Mouse (Mus musculus): ENCODE measurements around the gene Smtnl2. TPM values are rescaled to one million over a fixed set of nuclear protein-coding genes. Genes with fewer than 3 reads are reported as not detected.

Smtnl2 gene
- 4.7 and 8.7 TPM in 2 replicates for polyA plus RNA-seq (2014; fragmentation: Nextera tagmentation; extraction: Ambion mirVana)

- peak within 1 kb of the TSS; percentile 58 for H3K4me3 ChIP-seq (ENCODE audit: low read depth, low read length)
- no peaks in the 10 kb centered on the region for H3K36me3 ChIP-seq (ENCODE audit: control insufficient read depth, insufficient read depth, low read length)
- H3K4me2 ChIP-seq (replicated peaks; ENCODE audit: low read depth, low read length), result peak within 1 kb of the TSS; percentile 98
- DNase-seq (ENCODE audit: low spot score) (peak; percentile 84), ATAC-seq (ENCODE audit: low FRiP score) (peak; percentile 92)
- H3K9me3 ChIP-seq (ENCODE audit: control insufficient read depth, low read length), result no peaks in the 10 kb centered on the region
- H3K4me1 ChIP-seq (replicated peaks; ENCODE audit: control insufficient read depth, insufficient read depth, low read length), result no peaks in the 10 kb centered on the region; the same call in 1 of the 2 replicates
- under 1% methylated on average over 79 of the region's 86 CpGs for WGBS
- H3K27me3 ChIP-seq (ENCODE audit: control insufficient read depth, insufficient read depth, low read length), result peaks cover 3% of the 10 kb centered on the region
- peak within 1 kb of the TSS; percentile 49; the same call in 1 of the 2 replicates for H3K9ac ChIP-seq (ENCODE audit: low read depth, low read length)
- no peak within 1 kb of the TSS for H3K27ac ChIP-seq (ENCODE audit: low read depth, low read length)
These were observed at the start of gene Smtnl2 for GRCm38 (mm10) chr11:72411093-72411921. Smtnl2 (minus strand) TSS chr11:72411713.

GRCm38 (mm10) chr11:72458502-72458901, 47.0 kb upstream of the Smtnl2 start:
- no peak overlapping the region for H3K9ac ChIP-seq (ENCODE audit: low read depth, low read length)
- DNase-seq (ENCODE audit: low spot score) (no peak), ATAC-seq (ENCODE audit: low FRiP score) (no peak)
- no peak overlapping the region for H3K4me2 ChIP-seq (replicated peaks; ENCODE audit: low read depth, low read length)
- H3K27ac ChIP-seq (ENCODE audit: low read depth, low read length), result no peak overlapping the region
- H3K36me3 ChIP-seq (ENCODE audit: control insufficient read depth, insufficient read depth, low read length), result no peaks in the 10 kb centered on the region
- WGBS, result 89% methylated on average over 3 of the region's 3 CpGs
- H3K27me3 ChIP-seq (ENCODE audit: control insufficient read depth, insufficient read depth, low read length), result no peaks in the 10 kb centered on the region
- peaks cover 7% of the 10 kb centered on the region for H3K4me1 ChIP-seq (replicated peaks; ENCODE audit: control insufficient read depth, insufficient read depth, low read length)
- no peak overlapping the region for H3K4me3 ChIP-seq (ENCODE audit: low read depth, low read length)
- H3K9me3 ChIP-seq (ENCODE audit: control insufficient read depth, low read length), result no peaks in the 10 kb centered on the region

- Histone ChIP-seq H3K36me3 (ENCODE audit: control insufficient read depth, insufficient read depth, low read length) (no peaks in the 10 kb centered on the region), H3K27ac (ENCODE audit: low read depth, low read length) (no peak overlapping the region), H3K4me1 (replicated peaks; ENCODE audit: control insufficient read depth, insufficient read depth, low read length) (peaks cover 7% of the 10 kb centered on the region), H3K27me3 (ENCODE audit: control insufficient read depth, insufficient read depth, low read length) (no peaks in the 10 kb centered on the region), H3K4me3 (ENCODE audit: low read depth, low read length) (no peak overlapping the region), H3K4me2 (replicated peaks; ENCODE audit: low read depth, low read length) (no peak overlapping the region), H3K9me3 (ENCODE audit: control insufficient read depth, low read length) (no peaks in the 10 kb centered on the region), H3K9ac (ENCODE audit: low read depth, low read length) (no peak overlapping the region)
- DNase-seq (ENCODE audit: low spot score) (no peak), ATAC-seq (ENCODE audit: low FRiP score) (no peak)
- 72% methylated on average over 12 of the region's 12 CpGs for WGBS
These were observed 46.5 kb upstream of the Smtnl2 start for GRCm38 (mm10) chr11:72457995-72458496.

GRCm38 (mm10) chr11:72455694-72456093, 44.2 kb upstream of the Smtnl2 start:
- Histone ChIP-seq H3K36me3 (ENCODE audit: control insufficient read depth, insufficient read depth, low read length) (no peaks in the 10 kb centered on the region; the same call in 1 of the 2 replicates), H3K9ac (ENCODE audit: low read depth, low read length) (peak overlapping the region; percentile 52), H3K9me3 (ENCODE audit: control insufficient read depth, low read length) (no peaks in the 10 kb centered on the region), H3K27me3 (ENCODE audit: control insufficient read depth, insufficient read depth, low read length) (no peaks in the 10 kb centered on the region), H3K4me1 (replicated peaks; ENCODE audit: control insufficient read depth, insufficient read depth, low read length) (peaks cover 7% of the 10 kb centered on the region), H3K27ac (ENCODE audit: low read depth, low read length) (peak overlapping the region; percentile 70), H3K4me3 (ENCODE audit: low read depth, low read length) (no peak overlapping the region), H3K4me2 (replicated peaks; ENCODE audit: low read depth, low read length) (no peak overlapping the region)
- DNase-seq (ENCODE audit: low spot score) (peak; percentile 45), ATAC-seq (ENCODE audit: low FRiP score) (peak; percentile 78)
- 37% methylated on average over 5 of the region's 5 CpGs for WGBS

GRCm38 (mm10) chr11:72453105-72453953, 41.8 kb upstream of the Smtnl2 start:
- H3K9me3 ChIP-seq (ENCODE audit: control insufficient read depth, low read length), result no peaks in the 10 kb centered on the region
- H3K36me3 ChIP-seq (ENCODE audit: control insufficient read depth, insufficient read depth, low read length), result peaks cover 10% of the 10 kb centered on the region
- DNase-seq (ENCODE audit: low spot score) (no peak), ATAC-seq (ENCODE audit: low FRiP score) (no peak)
- no peak overlapping the region for H3K27ac ChIP-seq (ENCODE audit: low read depth, low read length)
- H3K4me1 ChIP-seq (replicated peaks; ENCODE audit: control insufficient read depth, insufficient read depth, low read length), result peaks cover 7% of the 10 kb centered on the region
- 62% methylated on average over 15 of the region's 15 CpGs for WGBS
- H3K27me3 ChIP-seq (ENCODE audit: control insufficient read depth, insufficient read depth, low read length), result no peaks in the 10 kb centered on the region
- no peak overlapping the region for H3K9ac ChIP-seq (ENCODE audit: low read depth, low read length)
- no peak overlapping the region for H3K4me2 ChIP-seq (replicated peaks; ENCODE audit: low read depth, low read length)
- no peak overlapping the region for H3K4me3 ChIP-seq (ENCODE audit: low read depth, low read length)

- H3K27me3 ChIP-seq (ENCODE audit: control insufficient read depth, insufficient read depth, low read length), result no peaks in the 10 kb centered on the region
- no peak overlapping the region for H3K4me3 ChIP-seq (ENCODE audit: low read depth, low read length)
- no peak overlapping the region for H3K9ac ChIP-seq (ENCODE audit: low read depth, low read length)
- DNase-seq (ENCODE audit: low spot score), result no peak
- H3K27ac ChIP-seq (ENCODE audit: low read depth, low read length), result no peak overlapping the region
- peaks cover 16% of the 10 kb centered on the region for H3K36me3 ChIP-seq (ENCODE audit: control insufficient read depth, insufficient read depth, low read length)
- 97% methylated on average over 3 of the region's 3 CpGs for WGBS
- ATAC-seq (ENCODE audit: low FRiP score), result no peak
- H3K9me3 ChIP-seq (ENCODE audit: control insufficient read depth, low read length), result no peaks in the 10 kb centered on the region
- H3K4me1 ChIP-seq (replicated peaks; ENCODE audit: control insufficient read depth, insufficient read depth, low read length), result peaks cover 7% of the 10 kb centered on the region
- no peak overlapping the region for H3K4me2 ChIP-seq (replicated peaks; ENCODE audit: low read depth, low read length)
These were observed 40.7 kb upstream of the Smtnl2 start for GRCm38 (mm10) chr11:72452140-72452665.

- no peak overlapping the region for H3K4me2 ChIP-seq (replicated peaks; ENCODE audit: low read depth, low read length)
- H3K4me1 ChIP-seq (replicated peaks; ENCODE audit: control insufficient read depth, insufficient read depth, low read length), result no peaks in the 10 kb centered on the region
- no peak for ATAC-seq (ENCODE audit: low FRiP score)
- H3K27me3 ChIP-seq (ENCODE audit: control insufficient read depth, insufficient read depth, low read length), result no peaks in the 10 kb centered on the region
- no peak overlapping the region for H3K4me3 ChIP-seq (ENCODE audit: low read depth, low read length)
- H3K9me3 ChIP-seq (ENCODE audit: control insufficient read depth, low read length), result no peaks in the 10 kb centered on the region
- WGBS, result 86% methylated on average over 8 of the region's 8 CpGs
- H3K27ac ChIP-seq (ENCODE audit: low read depth, low read length), result no peak overlapping the region
- H3K9ac ChIP-seq (ENCODE audit: low read depth, low read length), result no peak overlapping the region
- no peak for DNase-seq (ENCODE audit: low spot score)
- peaks cover 43% of the 10 kb centered on the region for H3K36me3 ChIP-seq (ENCODE audit: control insufficient read depth, insufficient read depth, low read length)
These were observed 36.0 kb upstream of the Smtnl2 start for GRCm38 (mm10) chr11:72447475-72447874.

GRCm38 (mm10) chr11:72446311-72447105, 35.0 kb upstream of the Smtnl2 start:
- H3K27me3 ChIP-seq (ENCODE audit: control insufficient read depth, insufficient read depth, low read length), result no peaks in the 10 kb centered on the region
- no peak overlapping the region for H3K9ac ChIP-seq (ENCODE audit: low read depth, low read length)
- no peaks in the 10 kb centered on the region; the same call in 1 of the 2 replicates for H3K4me1 ChIP-seq (replicated peaks; ENCODE audit: control insufficient read depth, insufficient read depth, low read length)
- no peak overlapping the region for H3K4me2 ChIP-seq (replicated peaks; ENCODE audit: low read depth, low read length)
- no peaks in the 10 kb centered on the region for H3K9me3 ChIP-seq (ENCODE audit: control insufficient read depth, low read length)
- no peak overlapping the region for H3K4me3 ChIP-seq (ENCODE audit: low read depth, low read length)
- H3K36me3 ChIP-seq (ENCODE audit: control insufficient read depth, insufficient read depth, low read length), result peaks cover 43% of the 10 kb centered on the region
- DNase-seq (ENCODE audit: low spot score), result peak; percentile 72
- no peak for ATAC-seq (ENCODE audit: low FRiP score)
- 88% methylated on average over 6 of the region's 6 CpGs for WGBS
- H3K27ac ChIP-seq (ENCODE audit: low read depth, low read length), result no peak overlapping the region
